8 mouse cellular contexts compared by ENCODE assay signal in the genomic region with DNA sequence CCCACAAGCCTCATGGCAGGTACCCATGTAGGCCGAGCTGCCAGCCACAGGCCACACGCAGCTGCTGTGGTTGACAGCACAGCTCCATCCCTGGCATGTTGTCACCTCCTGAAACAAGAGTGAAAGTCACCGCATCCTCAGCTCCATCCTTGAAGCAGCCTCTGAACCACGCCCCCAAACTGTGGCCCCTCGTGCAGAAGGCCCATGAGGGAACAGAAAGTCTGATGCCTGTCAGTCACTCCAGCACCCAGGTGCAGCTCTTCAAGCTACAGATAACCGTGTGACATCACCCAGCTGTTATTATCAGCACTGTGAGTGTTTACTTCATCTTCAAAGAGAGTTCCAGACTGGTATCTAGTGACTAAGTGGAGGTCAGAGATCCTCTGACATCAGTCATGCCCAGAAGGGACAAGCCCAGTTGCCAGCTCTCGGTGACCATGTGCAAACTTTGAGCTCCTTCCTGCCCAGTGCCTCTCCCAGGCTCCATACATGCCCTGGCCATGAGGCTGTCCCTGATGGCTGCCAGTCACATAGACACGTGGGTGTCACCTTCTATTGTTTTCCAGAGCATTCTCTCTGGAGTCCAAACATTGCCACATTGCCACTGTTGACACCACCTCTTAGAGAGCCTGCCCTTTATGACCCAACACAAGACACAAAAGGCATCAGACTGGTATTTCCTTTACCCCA.
A peak's percentile ranks its signal among the peaks of the same experiment; 100 is the strongest.
DNase-seq lines count a peak whose midpoint lies in the region; ATAC-seq and TF ChIP-seq lines count a peak whose summit lies in the region.

No protein-coding gene starts in this region.

- H3K27ac ChIP-seq in gastrocnemius, adult 2 months, result peak overlapping the region; percentile 89
- peak overlapping the region; percentile 42 for H3K27ac ChIP-seq in liver, adult 2 months (replicated peaks; ENCODE audit: insufficient read depth, low read depth, low read length)
- H3K27ac ChIP-seq in cerebellum, adult 2 months (ENCODE audit: insufficient read depth, low read length), result no peak overlapping the region

- intact Hi-C loops in gastrocnemius, adult 2 months (cut with DNase I), result no loop called here
- intact Hi-C loops in gastrocnemius, postnatal 36 days (cut with DNase I), result no loop called here

- peaks cover 31% of the 10 kb centered on the region for H3K4me1 ChIP-seq in liver, adult 2 months (ENCODE audit: control insufficient read depth, insufficient read depth, low read length)
- no peaks in the 10 kb centered on the region for H3K4me1 ChIP-seq in cerebellum, adult 2 months (ENCODE audit: control insufficient read depth, insufficient read depth, low read length)

- DNase-seq in gastrocnemius, adult 2 months, result peak; percentile 56
- no peak for DNase-seq in gastrocnemius, postnatal 36 days
- DNase-seq in adrenal gland, postnatal 10 days, result peak; percentile 57
- DNase-seq in liver, adult 2 months (ENCODE audit: extremely low read depth, low read depth, low spot score), result peak; percentile 78
- peak; percentile 63 for DNase-seq in spleen, adult 12 weeks (ENCODE audit: low spot score)
- DNase-seq in cerebellum, adult 18-20 months, result no peak
- no peak for DNase-seq in cerebellum, adult 2 months

- TF ChIP-seq CTCF in gastrocnemius, adult 2 months (IDR thresholded peaks at IDR 0.05), result no peak
- no peak for TF ChIP-seq CTCF in liver, adult 2 months (IDR thresholded peaks at IDR 0.05; ENCODE audit: low read depth, low read length)
- TF ChIP-seq CTCF in cerebellum, adult 2 months (IDR thresholded peaks at IDR 0.05; ENCODE audit: borderline replicate concordance, insufficient read depth, low read depth, low read length), result no peak

- 59% methylated on average over 8 of the region's 8 CpGs for WGBS in liver, adult 2 months
- WGBS in cerebellum, adult 2 months, result 66% methylated on average over 8 of the region's 8 CpGs

- no peaks in the 10 kb centered on the region for H3K27me3 ChIP-seq in liver, adult 2 months (ENCODE audit: control insufficient read depth, insufficient read depth, low read length)
- no peaks in the 10 kb centered on the region for H3K27me3 ChIP-seq in cerebellum, adult 2 months (ENCODE audit: control insufficient read depth, insufficient read depth, low read length)

- no peak for TF ChIP-seq POLR2A in liver, adult 2 months (IDR thresholded peaks at IDR 0.05; ENCODE audit: extremely low read depth, insufficient read depth, low read length)
- TF ChIP-seq POLR2A in cerebellum, adult 2 months (IDR thresholded peaks at IDR 0.05; ENCODE audit: borderline replicate concordance, insufficient read depth, low read length), result no peak

- H3K4me3 ChIP-seq in gastrocnemius, adult 2 months, result no peak overlapping the region
- H3K4me3 ChIP-seq in liver, adult 2 months (ENCODE audit: insufficient read depth, low read depth, low read length), result no peak overlapping the region
- H3K4me3 ChIP-seq in cerebellum, adult 2 months (replicated peaks; ENCODE audit: insufficient read depth, low read depth, low read length), result no peak overlapping the region

- ATAC-seq in erythroblast, adult 5-6 weeks (replicated peaks; ENCODE audit: low FRiP score, poor library complexity, severe bottlenecking), result no peak

- H3K9ac ChIP-seq in liver, adult 2 months (ENCODE audit: low read depth, low read length), result no peak overlapping the region

- H3K79me2 ChIP-seq in liver, adult 2 months (ENCODE audit: control insufficient read depth, insufficient read depth, low read length), result no peaks in the 10 kb centered on the region

- no peaks in the 10 kb centered on the region for H3K36me3 ChIP-seq in liver, adult 2 months (ENCODE audit: control insufficient read depth, insufficient read depth, low read length)

Comparison
In these comparisons a context has a peak if more than half of its experiments do, and no peak if none do; other contexts are left out.
1. DNase-seq: peak in gastrocnemius, adult 2 months (single experiment), adrenal gland, postnatal 10 days (single experiment), liver, adult 2 months (single experiment) and spleen, adult 12 weeks (single experiment); none in gastrocnemius, postnatal 36 days (0 of 2), cerebellum, adult 18-20 months (0 of 2) and cerebellum, adult 2 months (0 of 2).